Mouse (Mus musculus) neural tube, embryonic 14.5 days (tissue): ENCODE measurements around the gene Prtn3. TPM values are rescaled to one million over a fixed set of nuclear protein-coding genes. Genes with fewer than 3 reads are reported as not detected.
A peak's percentile ranks its signal among the peaks of the same experiment; 100 is the strongest.

Experiments
- ATAC-seq: fragments of 200-750 bp; cut with Nextera tagmentation; 2 replicates; pipeline ENCODE4 v1.8.0; 2017; ENCODE audit warnings: low read depth, mild to moderate bottlenecking, moderate TSS enrichment, moderate library complexity
- H3K27ac ChIP-seq: fragments of 300-500 bp; sonication (generic); 2 replicates; pipeline ENCODE4 v1.5.1; 2014; ENCODE audit warnings: low read depth, mild to moderate bottlenecking, control low read depth, low read length, moderate library complexity, mixed read lengths
- H3K27me3 ChIP-seq: fragments of 300-500 bp; sonication (generic); 2 replicates; pipeline ENCODE4 v1.6.1; 2014; ENCODE audit warnings: low read length; ENCODE audit not compliant: control insufficient read depth, insufficient read depth
- H3K36me3 ChIP-seq: fragments of 300-500 bp; sonication (generic); 2 replicates; pipeline ENCODE4 v1.6.1; 2014; ENCODE audit warnings: low read length, mixed read lengths; ENCODE audit not compliant: control insufficient read depth, insufficient read depth
- H3K4me1 ChIP-seq: fragments of 300-500 bp; sonication (generic); 2 replicates; pipeline ENCODE4 v1.6.1; 2014; ENCODE audit warnings: low read length; ENCODE audit not compliant: control insufficient read depth, insufficient read depth
- H3K4me2 ChIP-seq: fragments of 300-500 bp; sonication (generic); 2 replicates; pipeline ENCODE4 v1.6.1; 2014; ENCODE audit warnings: mild to moderate bottlenecking, low read depth, low read length, control low read depth
- H3K4me3 ChIP-seq: fragments of 300-500 bp; sonication (generic); 2 replicates; pipeline ENCODE4 v1.5.1; 2014; ENCODE audit warnings: low read depth, low read length, control low read depth, mixed read lengths
- H3K9ac ChIP-seq: fragments of 300-500 bp; sonication (generic); replicated peaks from 2 replicates; pipeline ENCODE4 v1.6.1; 2014; ENCODE audit warnings: low read depth, mild to moderate bottlenecking, control low read depth, low read length, mixed read lengths
- H3K9me3 ChIP-seq: fragments of 300-500 bp; sonication (generic); 2 replicates; pipeline ENCODE4 v1.6.1; 2016; ENCODE audit warnings: low read length; ENCODE audit not compliant: control insufficient read depth
- WGBS: fragments of 180-500 bp; shearing (Covaris S2); extraction: QIAGEN DNeasy Blood & Tissue Kit; methylation state at CpG from one replicate; pipeline ENCODE4 v1.1.7; 2014; 5-methylcytosine and 5-hydroxymethylcytosine counted together
- polyA plus RNA-seq: library from polyadenylated mRNA; unstranded; fragments of >200 nt; fragmentation: Nextera tagmentation; extraction: Ambion mirVana; gene quantifications from 2 replicates; pipeline ENCODE4 v1.2.1, GENCODE M21; 2014

The Prtn3 gene
- polyA plus RNA-seq, 1 experiment from 2014 or later = 11.1 TPM

DNA sequence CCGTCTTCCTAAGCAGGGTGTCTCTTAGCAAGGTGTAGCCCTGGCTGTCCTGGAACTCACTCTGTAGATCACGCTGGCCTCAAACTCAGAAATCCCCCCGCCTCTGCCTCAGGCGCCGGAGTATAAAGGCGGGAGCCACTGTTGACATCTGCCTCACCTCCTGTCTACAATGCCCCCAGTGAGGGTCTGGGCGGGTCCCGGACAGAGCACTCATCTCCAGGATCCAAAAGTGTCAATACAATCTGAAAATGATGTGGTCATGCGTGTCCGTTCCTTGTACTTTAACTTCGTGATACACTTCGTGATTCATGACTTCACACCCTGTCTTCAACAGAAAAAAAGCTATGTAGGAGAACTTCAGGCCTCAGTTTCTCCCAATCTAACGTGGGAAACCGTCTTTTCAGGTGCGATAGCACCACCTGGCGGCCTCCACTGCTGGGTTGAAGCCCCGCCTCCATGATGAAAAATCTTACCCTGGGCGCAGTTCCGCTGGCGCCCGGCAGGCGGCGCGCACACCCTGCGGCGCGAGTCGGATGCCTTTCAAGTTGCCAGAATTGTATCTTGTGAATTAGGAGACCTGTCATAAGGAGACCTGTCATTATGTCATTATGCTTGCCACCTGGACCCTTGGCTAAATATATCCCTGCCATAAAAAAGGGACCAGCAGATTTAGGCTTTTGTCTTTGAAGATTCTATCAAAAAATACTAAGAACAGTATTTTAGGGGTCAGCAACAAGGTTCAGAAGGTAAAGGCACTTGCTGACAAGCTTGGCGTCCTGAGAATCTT, 50.9 kb downstream of the Prtn3 start:
- Histone ChIP-seq H3K9ac (no peak overlapping the region), H3K4me3 (no peak overlapping the region), H3K9me3 (no peaks in the 10 kb centered on the region), H3K36me3 (no peaks in the 10 kb centered on the region), H3K4me2 (peak overlapping the region; percentile 83; the same call in 1 of the 2 replicates), H3K27me3 (peaks cover 32% of the 10 kb centered on the region), H3K4me1 (peaks cover 14% of the 10 kb centered on the region), H3K27ac (no peak overlapping the region)
- ATAC-seq = no peak
- WGBS = 10% methylated on average over 29 of the region's 29 CpGs

DNA sequence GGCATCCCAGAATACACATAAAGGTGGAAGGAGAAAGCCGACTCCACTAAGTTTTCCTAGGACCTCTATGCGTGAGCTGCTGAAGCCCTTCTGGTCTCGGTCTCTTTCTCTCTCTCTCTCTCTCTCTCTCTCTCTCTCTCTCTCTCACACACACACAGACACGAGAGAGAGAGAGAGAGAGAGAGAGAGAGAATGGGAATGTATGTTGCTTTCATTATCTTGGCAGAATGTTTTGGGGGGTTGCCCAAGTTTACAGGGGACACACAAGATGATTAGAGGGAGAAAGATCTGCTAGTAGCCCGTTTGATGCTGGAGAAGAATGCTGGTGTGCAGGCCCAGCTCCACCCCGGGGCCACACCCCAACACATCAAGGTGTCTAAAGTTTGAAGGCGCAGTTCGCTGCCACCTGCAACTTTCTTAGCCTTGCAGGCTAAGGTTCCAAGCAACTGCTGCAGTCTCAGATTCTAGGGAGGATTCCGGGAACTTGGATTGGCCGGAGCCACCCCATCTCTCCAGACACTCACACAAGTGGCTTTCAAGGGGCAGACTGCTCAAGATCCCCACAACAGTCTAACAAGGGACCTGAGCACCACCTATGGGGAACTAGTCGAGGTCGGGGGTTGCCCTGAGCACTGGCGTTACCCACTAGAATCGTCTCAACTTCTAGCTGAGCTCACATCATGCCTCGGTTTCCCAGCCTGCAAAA, 51.7 kb downstream of the Prtn3 start:
- Histone ChIP-seq H3K4me1 (peaks cover 16% of the 10 kb centered on the region), H3K36me3 (0 out of 2 replicates have a peak, but pooled peaks cover 2% of the 10 kb centered on the region), H3K27me3 (peaks cover 24% of the 10 kb centered on the region), H3K4me2 (peak overlapping the region; percentile 83), H3K4me3 (peak overlapping the region; percentile 88), H3K27ac (no peak overlapping the region; the same call in 1 of the 2 replicates), H3K9me3 (no peaks in the 10 kb centered on the region), H3K9ac (peak overlapping the region; percentile 91)
- 11% methylated on average over 15 of the region's 15 CpGs for WGBS
- ATAC-seq = no peak

DNA sequence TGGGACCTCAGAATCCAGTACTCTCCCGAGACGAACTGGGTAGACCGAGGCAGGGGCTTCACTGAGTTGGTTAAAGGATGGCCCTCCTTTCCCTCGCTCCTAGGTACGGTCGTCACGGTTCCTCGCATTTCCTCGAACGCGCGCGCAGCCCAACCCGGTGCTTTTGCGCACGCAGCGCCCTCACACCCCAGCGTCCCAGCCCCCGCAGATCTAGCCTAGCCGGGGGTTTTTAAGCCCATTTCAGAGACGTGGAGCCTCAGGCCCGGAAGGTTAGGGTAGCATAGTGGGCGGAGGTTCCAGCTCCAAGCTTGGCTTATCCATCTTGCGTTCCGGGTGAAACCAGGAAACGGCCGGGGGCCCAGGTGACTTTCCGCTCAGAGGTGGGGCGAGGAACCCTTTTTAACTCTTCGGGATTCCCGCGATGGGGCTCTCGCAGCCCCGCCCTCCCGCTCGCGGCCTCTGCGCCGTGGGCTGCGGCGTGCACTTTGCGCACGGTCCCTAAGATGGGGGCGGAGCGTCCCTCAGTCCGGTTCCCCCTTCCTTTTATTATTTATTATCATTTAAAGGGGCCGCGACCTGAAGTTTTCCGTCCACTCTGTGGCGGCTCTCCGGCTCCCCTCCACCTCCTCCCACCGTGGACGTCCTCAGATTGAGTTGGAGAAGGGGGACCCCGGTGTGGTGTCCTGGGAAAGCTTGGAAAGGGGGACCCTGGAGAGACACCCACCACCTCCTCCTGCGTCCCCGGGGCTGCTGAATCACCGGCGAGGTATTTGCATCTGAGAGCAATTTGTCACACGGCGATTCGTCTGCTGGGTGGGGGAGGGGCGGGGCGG, 52.4 kb downstream of the Prtn3 start, which contains the start of gene Arid3a:
Gene Arid3a, plus strand, starts transcription at position 553 of the 833 bp plus-strand sequence.
- H3K27ac ChIP-seq = peak within 1 kb of the TSS; percentile 92
- under 1% methylated on average over 63 of the region's 63 CpGs for WGBS

DNA sequence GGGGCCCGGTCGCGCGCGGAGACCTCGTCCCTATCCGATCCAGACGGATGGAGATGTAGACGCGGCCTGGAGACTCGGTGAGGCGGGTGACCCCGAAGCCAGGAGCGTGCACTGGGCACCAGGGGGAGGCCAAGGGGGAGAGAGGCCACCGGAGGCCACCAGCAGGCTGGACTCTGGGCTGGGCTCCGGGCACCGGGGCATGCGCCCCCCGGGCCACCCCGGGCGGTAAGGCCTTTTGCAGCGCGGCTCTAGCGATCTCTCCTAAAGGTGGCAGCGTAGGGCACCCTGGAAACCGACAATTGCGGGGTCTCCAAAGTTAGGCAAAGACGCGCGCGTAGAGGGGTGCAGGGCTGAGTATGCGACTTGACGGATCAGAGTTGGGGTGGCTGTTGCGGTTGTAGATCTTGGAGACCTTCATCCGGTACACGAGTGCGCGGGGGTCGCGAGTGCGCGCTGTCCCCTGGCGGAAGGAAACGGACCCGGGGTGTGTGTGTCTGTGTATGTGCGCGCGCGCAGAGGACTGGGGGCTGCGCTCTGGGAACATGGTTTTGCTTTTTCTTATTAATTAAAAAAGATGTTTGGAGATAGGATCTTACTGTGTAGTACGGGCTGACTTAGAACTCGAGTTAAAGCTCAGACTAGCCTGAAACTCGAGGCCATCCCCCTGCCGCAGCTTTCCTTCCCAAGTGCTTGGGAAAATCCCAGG, 53.2 kb downstream of the Prtn3 start:
- peak; percentile 36 for ATAC-seq
- Histone ChIP-seq H3K36me3 (peaks cover 9% of the 10 kb centered on the region), H3K4me3 (peak overlapping the region; percentile 88), H3K4me1 (peaks cover 17% of the 10 kb centered on the region), H3K9ac (peak overlapping the region; percentile 91), H3K4me2 (peak overlapping the region; percentile 83), H3K27ac (peak overlapping the region; percentile 92), H3K27me3 (peaks cover 10% of the 10 kb centered on the region), H3K9me3 (no peaks in the 10 kb centered on the region)
- WGBS = under 1% methylated on average over 54 of the region's 54 CpGs

More for the DNA sequence above, 52.4 kb downstream of the Prtn3 start, which contains the start of gene Arid3a:
- Histone ChIP-seq H3K9me3 (no peaks in the 10 kb centered on the region), H3K4me3 (peak within 1 kb of the TSS; percentile 88), H3K9ac (peak within 1 kb of the TSS; percentile 91), H3K4me1 (peaks cover 15% of the 10 kb centered on the region), H3K4me2 (peak within 1 kb of the TSS; percentile 83), H3K36me3 (0 out of 2 replicates have a peak, but pooled peaks cover 6% of the 10 kb centered on the region), H3K27me3 (peaks cover 17% of the 10 kb centered on the region)
- peak; percentile 73 for ATAC-seq

DNA sequence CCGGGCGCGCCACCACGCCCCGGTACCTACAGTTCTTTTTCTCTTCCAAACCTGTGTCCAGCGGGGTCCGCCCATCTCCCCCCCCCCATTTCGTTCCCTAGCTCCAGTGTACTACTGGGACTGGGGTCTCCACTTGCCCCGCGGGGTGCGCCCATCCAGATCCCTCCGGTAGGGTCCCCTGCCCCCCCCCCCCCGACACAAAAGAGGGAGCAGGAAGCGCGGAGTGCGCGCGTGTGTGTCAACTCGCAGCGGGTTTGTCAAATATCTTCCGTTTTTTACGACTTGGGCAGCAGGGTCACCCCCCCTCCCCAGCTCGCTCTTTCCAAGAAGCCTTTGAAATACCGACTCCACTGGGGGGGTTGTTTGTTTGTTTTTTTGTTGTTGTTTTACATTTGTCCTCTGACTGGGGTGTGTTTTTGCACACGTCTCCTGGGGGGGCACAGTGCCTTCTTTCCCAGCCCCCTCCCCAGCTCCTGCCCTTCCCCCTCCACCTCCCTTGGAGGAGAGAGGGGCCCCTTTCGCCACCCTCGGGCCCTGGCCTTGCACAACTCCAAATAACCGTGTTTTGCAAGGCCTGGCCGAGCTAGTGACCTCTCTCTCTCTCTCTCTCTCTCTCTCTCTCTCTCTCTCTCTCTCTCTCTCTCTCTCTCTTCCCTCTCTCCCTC, 53.9 kb downstream of the Prtn3 start:
- 0% methylated on average over 28 of the region's 29 CpGs for WGBS
- Histone ChIP-seq H3K9ac (peak overlapping the region; percentile 91), H3K36me3 (peaks cover 13% of the 10 kb centered on the region), H3K4me1 (peaks cover 22% of the 10 kb centered on the region), H3K27me3 (peaks cover 3% of the 10 kb centered on the region; the same call in 1 of the 2 replicates), H3K9me3 (no peaks in the 10 kb centered on the region), H3K4me2 (peak overlapping the region; percentile 83), H3K4me3 (peak overlapping the region; percentile 88), H3K27ac (peak overlapping the region; percentile 92)
- ATAC-seq = no peak

DNA sequence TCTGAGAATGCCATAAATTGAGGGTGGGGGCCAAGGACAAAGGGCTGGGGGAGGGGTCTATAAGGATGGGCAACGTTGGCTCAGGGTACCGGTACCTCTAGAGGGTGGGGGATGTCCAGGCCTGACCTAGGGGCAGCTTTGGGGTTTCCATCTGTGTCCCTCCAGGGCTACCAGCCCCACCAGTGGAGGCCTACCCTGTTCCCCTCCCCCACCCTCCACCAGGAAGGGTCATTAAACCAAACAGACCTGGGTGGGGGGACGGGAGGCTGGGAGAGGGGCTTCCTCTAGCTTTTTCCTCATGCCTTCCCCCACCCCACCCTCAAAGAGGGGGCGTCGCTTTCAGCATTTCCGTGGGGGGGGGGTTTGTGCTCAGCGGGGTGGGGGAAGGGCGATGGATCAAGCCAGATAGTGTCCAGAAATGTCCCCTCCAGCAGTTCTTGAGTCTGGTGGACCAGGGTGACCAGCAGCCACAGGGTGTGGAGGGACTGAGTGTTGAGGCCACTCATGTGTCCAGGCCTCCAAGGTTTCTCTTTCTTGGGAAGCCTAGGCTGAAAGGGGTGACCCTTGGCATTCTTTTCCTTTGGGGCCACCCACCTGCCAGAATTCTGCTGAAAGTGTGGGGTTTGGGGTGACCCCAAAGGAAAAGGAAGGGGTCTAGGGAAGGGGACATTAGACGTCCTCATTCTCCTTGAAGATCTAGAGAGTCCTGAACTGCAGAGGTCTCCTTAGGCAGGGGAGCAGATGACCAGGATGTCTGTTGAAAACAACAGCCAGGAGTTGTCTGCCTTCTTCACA, 54.8 kb downstream of the Prtn3 start:
- Histone ChIP-seq H3K4me3 (peak overlapping the region; percentile 88), H3K27me3 (no peaks in the 10 kb centered on the region), H3K36me3 (peaks cover 13% of the 10 kb centered on the region), H3K4me2 (peak overlapping the region; percentile 83), H3K27ac (peak overlapping the region; percentile 62; the same call in 1 of the 2 replicates), H3K9me3 (no peaks in the 10 kb centered on the region), H3K9ac (peak overlapping the region; percentile 91), H3K4me1 (peaks cover 28% of the 10 kb centered on the region)
- ATAC-seq = no peak
- 12% methylated on average over 9 of the region's 9 CpGs for WGBS

DNA sequence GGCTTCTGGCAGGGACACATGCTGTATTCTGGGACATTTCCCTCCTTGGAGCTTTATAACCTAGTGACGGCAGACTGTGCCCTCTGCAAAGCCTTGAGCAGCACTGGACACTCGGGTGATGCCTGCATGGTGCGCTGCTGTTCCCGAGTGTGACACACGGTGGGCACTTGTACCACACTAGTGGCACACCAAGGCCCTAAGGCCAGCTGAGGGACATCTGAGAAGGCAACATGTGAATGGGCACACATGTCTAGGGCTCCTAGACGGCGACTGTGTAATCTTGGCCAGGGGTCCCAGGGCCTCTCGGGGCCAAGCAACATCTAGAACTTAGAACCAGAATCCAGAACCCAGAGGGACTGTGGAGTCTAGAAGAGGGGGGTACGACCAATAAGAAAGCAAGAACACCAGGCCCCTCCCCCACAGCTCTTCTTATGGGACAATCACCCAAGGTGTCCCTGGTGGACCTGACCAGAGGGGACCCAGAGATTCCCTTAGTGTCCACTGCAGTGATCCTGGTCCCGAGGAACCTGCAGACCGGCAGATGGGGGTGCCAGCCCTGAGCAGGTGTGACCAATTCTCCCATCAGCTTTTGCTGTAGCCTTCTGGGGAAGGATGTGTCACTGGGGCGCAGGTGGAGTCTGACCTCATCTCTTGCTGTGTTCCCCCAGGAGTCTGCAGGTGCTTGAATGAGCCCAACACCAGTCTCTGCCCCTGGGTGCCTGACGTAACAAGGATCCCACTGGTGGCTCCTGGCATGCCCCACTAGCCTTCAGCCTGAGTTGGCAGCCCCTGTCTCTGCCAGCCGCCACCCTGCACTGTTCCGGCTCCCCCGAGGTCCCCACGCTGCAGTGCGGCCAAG, 55.9 kb downstream of the Prtn3 start:
- Histone ChIP-seq H3K4me2 (peak overlapping the region; percentile 83; the same call in 1 of the 2 replicates), H3K4me3 (no peak overlapping the region; the same call in 1 of the 2 replicates), H3K4me1 (peaks cover 28% of the 10 kb centered on the region), H3K9me3 (no peaks in the 10 kb centered on the region), H3K36me3 (peaks cover 13% of the 10 kb centered on the region), H3K9ac (0 out of 2 replicates have a peak overlapping the region, but pooled peaks have one; percentile 21), H3K27me3 (no peaks in the 10 kb centered on the region), H3K27ac (0 out of 2 replicates have a peak overlapping the region, but pooled peaks have one; percentile 7)
- ATAC-seq = no peak
- 80% methylated on average over 18 of the region's 18 CpGs for WGBS
